Mouse (Mus musculus): ENCODE data around the gene Spata7.

- TF ChIP-seq CTCF (IDR thresholded peaks at IDR 0.05; ENCODE audit: insufficient read depth, low read depth, low read length) (no peak), POLR2A (IDR thresholded peaks at IDR 0.05; ENCODE audit: insufficient read depth, low read depth, low read length) (no peak)
Measured at GRCm38 (mm10) chr12:98600861-98601260, 27.1 kb upstream of the Spata7 start.

Data from olfactory bulb, adult 2 months (tissue).